Mouse (Mus musculus) liver, embryonic 15.5 days (tissue): Measurements from ENCODE around the gene Pgbd1. TPM values are rescaled to one million over a fixed set of nuclear protein-coding genes. Genes with fewer than 3 reads are reported as not detected.
A peak's percentile ranks its signal among the peaks of the same experiment; 100 is the strongest.
"Not testable (repeated sequence)": the region's sequence is repeated elsewhere in the genome, so short reads cannot be mapped to it uniquely, and the experiment has no call there.

Source experiments
- ATAC-seq: fragments of 200-750 bp; cut with Nextera tagmentation; 2 replicates; pipeline ENCODE4 v1.8.0; 2017; ENCODE audit warnings: moderate number of reproducible peaks, mild to moderate bottlenecking, moderate library complexity; ENCODE audit not compliant: insufficient read depth
- H3K27ac ChIP-seq: fragments of 300-500 bp; sonication (generic); replicated peaks from 2 replicates; pipeline ENCODE4 v1.5.1; 2015; ENCODE audit warnings: mild to moderate bottlenecking, inconsistent platforms
- H3K27me3 ChIP-seq: fragments of 300-500 bp; sonication (generic); 2 replicates; pipeline ENCODE4 v1.6.1; 2015; ENCODE audit warnings: mild to moderate bottlenecking, inconsistent platforms
- H3K36me3 ChIP-seq: fragments of 300-500 bp; sonication (generic); replicated peaks from 2 replicates; pipeline ENCODE4 v1.6.1; 2015; ENCODE audit warnings: moderate library complexity, mild to moderate bottlenecking, inconsistent platforms
- H3K4me1 ChIP-seq: fragments of 300-500 bp; sonication (generic); replicated peaks from 2 replicates; pipeline ENCODE4 v1.6.1; 2015; ENCODE audit warnings: inconsistent platforms
- H3K4me2 ChIP-seq: fragments of 300-500 bp; sonication (generic); 2 replicates; pipeline ENCODE4 v1.6.1; 2015; ENCODE audit warnings: moderate library complexity, mild to moderate bottlenecking, inconsistent platforms
- H3K4me3 ChIP-seq: fragments of 300-500 bp; sonication (generic); replicated peaks from 2 replicates; pipeline ENCODE4 v1.5.1; 2015; ENCODE audit warnings: mild to moderate bottlenecking, inconsistent platforms
- H3K9ac ChIP-seq: fragments of 300-500 bp; sonication (generic); 2 replicates; pipeline ENCODE4 v1.6.1; 2015; ENCODE audit warnings: moderate library complexity, mild to moderate bottlenecking, inconsistent platforms
- H3K9me3 ChIP-seq: fragments of 300-500 bp; sonication (generic); replicated peaks from 2 replicates; pipeline ENCODE4 v1.6.1; 2016; ENCODE audit warnings: inconsistent platforms
- WGBS: fragments of 180-500 bp; shearing (Covaris S2); methylation state at CpG from one replicate; pipeline ENCODE4 v1.1.7; 2015; ENCODE audit warnings: mixed read lengths; ENCODE audit not compliant: insufficient replicate concordance; 5-methylcytosine and 5-hydroxymethylcytosine counted together
- microRNA counts: library from miRNA; unstranded; fragments of <30 nt; microRNA quantifications from one replicate; lab custom pipeline; 2016
- microRNA-seq: library from miRNA; unstranded; fragments of <30 nt; microRNA quantifications from one replicate; pipeline ENCODE4, GENCODE M21; 2016
- polyA plus RNA-seq: library from polyadenylated mRNA; unstranded; fragments of >200 nt; fragmentation: Nextera tagmentation; extraction: Ambion mirVana; gene quantifications from 2 replicates; pipeline ENCODE4 v1.2.1, GENCODE M21; 2015

Gene Pgbd1
- polyA plus RNA-seq, 1 experiment from 2014 or later = 1.2 TPM

DNA sequence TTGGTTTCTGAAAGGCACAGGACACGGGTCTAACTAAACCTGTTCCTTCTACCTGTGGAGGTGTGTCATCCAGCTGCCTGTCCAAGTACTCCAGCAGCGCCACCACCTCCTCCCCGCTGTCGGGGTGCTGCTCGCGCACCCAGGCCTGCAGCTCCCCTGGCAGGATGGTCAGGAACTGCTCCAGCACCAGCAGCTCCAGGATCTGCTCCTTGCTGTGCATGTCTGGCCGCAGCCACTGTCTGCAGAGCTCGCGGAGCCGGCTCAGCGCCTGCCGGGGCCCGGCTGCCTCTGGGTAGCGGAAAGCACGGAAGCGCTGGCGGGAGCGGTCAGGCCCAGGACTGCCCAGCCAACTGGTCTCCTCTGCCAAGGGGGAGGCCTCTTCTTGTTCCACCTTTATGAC lies 44.8 kb downstream of the Pgbd1 start:
- H3K4me3 ChIP-seq, H3K27ac ChIP-seq, H3K27me3 ChIP-seq, H3K9ac ChIP-seq, H3K4me2 ChIP-seq, ATAC-seq, H3K9me3 ChIP-seq, H3K4me1 ChIP-seq: not testable (repeated sequence)
- 90% methylated on average over 18 of the region's 18 CpGs for WGBS
- peaks cover 71% of the 10 kb centered on the region for H3K36me3 ChIP-seq

DNA sequence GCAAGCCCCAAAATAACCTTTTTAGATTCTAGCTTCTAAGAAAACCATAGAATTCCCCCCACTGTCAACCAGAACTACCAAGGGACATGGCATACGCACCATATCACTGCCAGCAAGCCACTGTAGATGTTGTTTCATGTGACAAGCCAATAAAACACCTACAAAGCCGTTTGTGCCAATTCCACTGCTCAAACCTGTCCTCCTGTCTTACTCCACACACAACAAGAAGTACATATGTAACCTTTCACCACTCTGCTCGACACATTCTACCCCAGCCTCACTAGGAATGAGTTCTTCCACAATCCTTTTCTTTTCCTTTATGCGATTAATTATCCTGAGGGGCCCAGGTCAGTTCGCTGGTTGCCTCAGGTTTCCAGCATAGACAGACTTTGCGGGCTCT lies 45.2 kb downstream of the Pgbd1 start:
- WGBS = 87% methylated on average over 6 of the region's 6 CpGs
- Histone ChIP-seq H3K4me3 (no peak overlapping the region), H3K4me2 (no peak overlapping the region), H3K27ac (no peak overlapping the region), H3K36me3 (peaks cover 75% of the 10 kb centered on the region), H3K4me1 (no peaks in the 10 kb centered on the region), H3K9me3 (no peaks in the 10 kb centered on the region), H3K9ac (no peak overlapping the region), H3K27me3 (no peaks in the 10 kb centered on the region)
- no peak for ATAC-seq

DNA sequence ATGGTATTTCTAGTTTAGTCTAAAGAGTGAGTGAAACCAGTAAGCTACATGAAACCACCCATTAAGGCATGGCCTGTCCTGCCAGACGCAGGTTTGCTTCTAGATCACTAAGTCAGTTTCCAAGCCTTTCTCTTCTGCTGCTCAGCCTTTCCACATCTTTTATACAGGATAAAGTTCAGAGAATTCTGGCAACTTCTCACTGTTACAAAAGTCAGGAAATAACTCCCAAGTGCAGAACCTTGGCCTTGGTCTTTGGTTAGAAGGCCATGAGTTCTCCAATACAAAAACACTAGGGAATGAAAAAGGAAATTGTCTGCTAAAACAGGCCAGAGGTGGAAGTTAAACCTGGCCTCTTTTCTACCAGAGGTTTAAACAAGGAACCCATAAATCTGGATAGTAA lies 45.6 kb downstream of the Pgbd1 start:
- 88% methylated on average over 1 of the region's 1 CpGs for WGBS
- no peak overlapping the region for H3K9ac ChIP-seq
- no peak for ATAC-seq
- H3K9me3 ChIP-seq = no peaks in the 10 kb centered on the region
- H3K36me3 ChIP-seq = peaks cover 78% of the 10 kb centered on the region
- no peaks in the 10 kb centered on the region for H3K4me1 ChIP-seq
- H3K27me3 ChIP-seq = no peaks in the 10 kb centered on the region
- H3K4me3 ChIP-seq = no peak overlapping the region
- no peak overlapping the region for H3K4me2 ChIP-seq
- H3K27ac ChIP-seq = no peak overlapping the region

DNA sequence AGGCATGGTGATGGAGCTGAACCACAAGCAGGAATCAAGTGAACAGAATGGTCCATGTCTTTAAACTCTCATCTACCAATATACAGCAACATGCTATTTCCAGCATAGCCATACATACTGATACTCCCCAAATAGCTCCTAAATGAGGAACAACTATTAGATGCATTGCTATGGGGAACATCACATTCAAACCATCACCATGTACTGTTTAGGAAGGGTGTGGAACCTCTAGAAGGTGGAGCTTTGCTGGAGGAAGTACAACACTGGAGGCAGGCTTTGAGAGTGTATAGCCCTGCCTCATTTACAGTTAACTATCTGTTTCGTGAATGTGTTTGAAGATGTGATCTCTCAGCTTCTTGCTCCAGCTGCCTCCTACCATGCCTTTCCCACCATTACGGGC lies 63.1 kb downstream of the Pgbd1 start:
- Histone ChIP-seq H3K4me3 (no peak overlapping the region), H3K36me3 (no peaks in the 10 kb centered on the region), H3K27ac (no peak overlapping the region), H3K4me1 (no peaks in the 10 kb centered on the region), H3K4me2 (no peak overlapping the region), H3K9ac (no peak overlapping the region), H3K9me3 (no peaks in the 10 kb centered on the region), H3K27me3 (no peaks in the 10 kb centered on the region)
- ATAC-seq = no peak
- WGBS = 58% methylated on average over 2 of the region's 2 CpGs

DNA sequence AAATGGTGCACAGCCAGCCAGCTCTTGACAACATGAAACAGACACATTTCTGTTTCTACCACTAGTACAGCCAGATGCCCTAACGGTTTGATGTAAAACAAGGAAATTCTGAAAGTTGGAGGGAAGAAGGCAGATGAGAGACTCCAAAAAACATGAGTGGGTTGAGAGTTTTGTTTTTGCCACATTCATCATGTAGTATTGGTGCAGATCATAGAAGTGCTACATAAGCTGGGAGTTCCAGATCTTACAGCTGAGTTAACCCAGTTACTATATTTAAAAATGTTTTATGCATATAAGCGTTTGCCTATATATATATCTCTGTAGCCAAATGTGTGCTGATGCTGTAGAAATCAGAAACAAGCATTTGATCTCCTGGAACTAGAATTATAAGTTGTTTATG lies 68.2 kb downstream of the Pgbd1 start:
- Histone ChIP-seq H3K4me1 (no peaks in the 10 kb centered on the region), H3K36me3 (peaks cover 24% of the 10 kb centered on the region), H3K9me3 (no peaks in the 10 kb centered on the region), H3K27me3 (no peaks in the 10 kb centered on the region), H3K4me2 (no peak overlapping the region), H3K27ac (no peak overlapping the region), H3K9ac (no peak overlapping the region), H3K4me3 (no peak overlapping the region)
- 71% methylated on average over 2 of the region's 2 CpGs for WGBS
- no peak for ATAC-seq

MicroRNAs encoded within 50 kb of the gene (microRNA counts, 519-probe panel; counts per million panel counts)
- microRNA mmu-miR-1896 (lab: Ali Mortazavi, UCI) = 3,771 counts per million, percentile 77 among the panel's probes with 10 or more counts

Small RNA genes lying within 50 kb of the gene (microRNA-seq; reads per million reads assigned to microRNA genes)
- gene Mir1896 = not detected
- not detected for gene Mir6942

Other genes starting within 250 kb of the Pgbd1 start
- not detected in 2 replicates for gene Gpx5, start 148.3 kb downstream of the Pgbd1 start, polyA plus RNA-seq
- gene Gpx6, start 128.9 kb downstream of the Pgbd1 start, polyA plus RNA-seq = not detected in 2 replicates
- not detected in 2 replicates for gene Olfr1367, start 94.1 kb downstream of the Pgbd1 start, polyA plus RNA-seq
- gene Zscan12, start 78.2 kb downstream of the Pgbd1 start, polyA plus RNA-seq = 3.0 and 3.1 TPM in 2 replicates
- 28.9 and 32.1 TPM in 2 replicates for gene Zkscan3, start 38.3 kb downstream of the Pgbd1 start, polyA plus RNA-seq
- 9.6 and 11.0 TPM in 2 replicates for gene Zscan26, start 12.7 kb upstream of the Pgbd1 start, polyA plus RNA-seq
- gene Nkapl, start 27.5 kb upstream of the Pgbd1 start, polyA plus RNA-seq = 0.66 and 0.94 TPM in 2 replicates
- 0.31 and 0.38 TPM in 2 replicates for gene Zkscan4, start 37.8 kb upstream of the Pgbd1 start, polyA plus RNA-seq
- gene Gm10065, start 38.4 kb upstream of the Pgbd1 start, polyA plus RNA-seq = not detected in 2 replicates
- gene AK157302, start 54.2 kb upstream of the Pgbd1 start, polyA plus RNA-seq = 0.59 and 0.71 TPM in 2 replicates
- 4.8 and 7.3 TPM in 2 replicates for gene Gm11273, start 60.4 kb upstream of the Pgbd1 start, polyA plus RNA-seq
- gene Zkscan8, start 90.1 kb upstream of the Pgbd1 start, polyA plus RNA-seq = 1.1 and 1.2 TPM in 2 replicates
- gene Olfr1366, start 101.8 kb upstream of the Pgbd1 start, polyA plus RNA-seq = not detected in 2 replicates
- gene Olfr1535, start 118.8 kb upstream of the Pgbd1 start, polyA plus RNA-seq = not detected in 2 replicates
- gene Olfr1364, start 140.7 kb upstream of the Pgbd1 start, polyA plus RNA-seq = not detected in 2 replicates
- gene Olfr1362, start 173.0 kb upstream of the Pgbd1 start, polyA plus RNA-seq = not detected in 2 replicates
- not detected in 2 replicates for gene Olfr11, start 201.5 kb upstream of the Pgbd1 start, polyA plus RNA-seq
- not detected in 2 replicates for gene Olfr1361, start 222.3 kb upstream of the Pgbd1 start, polyA plus RNA-seq
- not detected in 2 replicates for gene Olfr1360, start 236.3 kb upstream of the Pgbd1 start, polyA plus RNA-seq